Mouse (Mus musculus) cerebellum, adult 2 months (tissue): ENCODE results near the gene Wwox.

ENCODE experiments used
- CTCF ChIP-seq: fragments of 200-500 bp; IDR thresholded peaks from 2 replicates; pipeline ENCODE4 v1.5.1; 2011; ENCODE audit warnings: low read depth, mild to moderate bottlenecking, control low read depth, low read length, moderate library complexity, borderline replicate concordance; ENCODE audit not compliant: insufficient read depth
- POLR2A ChIP-seq: fragments of 200-500 bp; IDR thresholded peaks from 2 replicates; pipeline ENCODE4 v1.6.1; 2011; ENCODE audit warnings: low read length, control low read depth, borderline replicate concordance; ENCODE audit not compliant: insufficient read depth

DNA sequence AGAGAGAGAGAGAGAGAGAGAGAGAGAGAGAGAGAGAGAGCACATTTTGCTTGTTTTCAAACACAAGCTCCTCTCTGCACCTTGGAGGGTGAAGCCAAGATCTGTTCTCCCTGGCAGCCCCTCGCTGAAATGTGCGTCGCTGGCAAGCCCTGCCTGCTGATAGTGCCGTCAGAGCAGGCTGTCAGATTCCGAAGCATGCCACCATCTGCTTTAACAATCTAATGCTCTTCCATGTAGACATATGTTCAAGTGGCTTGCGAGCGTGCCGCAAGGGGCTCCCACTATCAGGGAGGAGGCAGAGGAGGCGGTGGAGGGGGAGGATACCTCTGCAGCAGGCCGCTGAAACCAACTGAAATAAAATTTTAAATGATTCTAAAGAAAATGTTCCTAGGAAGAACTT lies 714.6 kb downstream of the Wwox start:
- no peak for TF ChIP-seq CTCF
- TF ChIP-seq POLR2A: no peak
